Mouse (Mus musculus): ENCODE measurements around the gene Stx8. TPM values are rescaled to one million over a fixed set of nuclear protein-coding genes. Genes with fewer than 3 reads are reported as not detected.

Stx8 gene
- polyA plus RNA-seq, 1 experiment from 2014 or later = 68.5 TPM

DNA sequence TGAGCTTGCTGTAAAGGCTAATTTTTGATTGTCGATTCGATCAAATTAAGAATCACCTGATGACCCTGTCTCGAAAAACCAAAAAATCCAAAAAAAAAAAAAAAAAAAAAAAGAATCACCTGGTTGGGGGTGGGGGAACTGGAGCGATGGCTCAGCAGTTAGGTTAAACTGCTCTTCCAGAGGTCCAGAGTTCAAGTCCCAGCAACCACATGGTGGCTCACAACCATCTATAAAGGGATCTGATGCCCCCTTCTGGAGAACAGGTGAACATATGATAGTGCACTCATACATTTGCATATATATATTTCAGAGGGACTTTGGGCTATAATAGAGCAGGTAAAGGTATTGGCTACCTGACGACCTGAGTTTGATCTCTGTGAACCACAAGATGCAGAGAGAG lies 42.3 kb upstream of the Stx8 start:
- 97% methylated on average over 5 of the region's 5 CpGs for WGBS
- Histone ChIP-seq H3K27me3 (ENCODE audit: control insufficient read depth, insufficient read depth, low read length) (peaks cover 17% of the 10 kb centered on the region; the same call in 1 of the 2 replicates), H3K27ac (ENCODE audit: low read depth, low read length) (no peak overlapping the region), H3K4me3 (ENCODE audit: low read depth, low read length) (no peak overlapping the region), H3K4me2 (ENCODE audit: low read depth, low read length) (no peak overlapping the region), H3K9me3 (ENCODE audit: control insufficient read depth, low read length) (no peaks in the 10 kb centered on the region), H3K4me1 (ENCODE audit: control insufficient read depth, insufficient read depth, low read length) (no peaks in the 10 kb centered on the region), H3K36me3 (ENCODE audit: control insufficient read depth, insufficient read depth, low read length) (no peaks in the 10 kb centered on the region), H3K9ac (replicated peaks; ENCODE audit: low read depth, low read length) (no peak overlapping the region)
- ATAC-seq (ENCODE audit: low read depth) = no peak

DNA sequence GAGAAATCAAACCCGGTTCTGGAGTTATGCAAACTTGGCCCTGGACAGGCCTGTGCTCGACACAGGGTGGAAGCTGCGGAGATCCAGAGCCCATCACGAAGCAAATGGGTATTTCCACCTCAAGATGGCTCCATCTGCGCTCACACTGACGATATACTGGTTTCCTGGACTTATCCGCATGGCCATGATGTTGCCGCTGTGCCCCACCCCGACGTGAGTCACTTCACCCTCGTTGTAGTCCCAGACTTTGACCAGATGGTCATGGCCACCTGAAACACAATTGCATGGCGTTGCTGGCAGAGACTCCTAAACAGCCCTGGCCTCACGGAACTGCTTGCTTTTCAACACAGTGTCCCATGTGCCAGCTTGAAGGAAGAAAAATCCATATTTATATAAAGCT lies 41.0 kb upstream of the Stx8 start:
- ATAC-seq (ENCODE audit: low read depth) = no peak
- peaks cover 16% of the 10 kb centered on the region; the same call in 1 of the 2 replicates for H3K27me3 ChIP-seq (ENCODE audit: control insufficient read depth, insufficient read depth, low read length)
- no peak overlapping the region for H3K27ac ChIP-seq (ENCODE audit: low read depth, low read length)
- no peaks in the 10 kb centered on the region for H3K4me1 ChIP-seq (ENCODE audit: control insufficient read depth, insufficient read depth, low read length)
- no peak overlapping the region for H3K9ac ChIP-seq (replicated peaks; ENCODE audit: low read depth, low read length)
- H3K4me2 ChIP-seq (ENCODE audit: low read depth, low read length) = no peak overlapping the region
- H3K9me3 ChIP-seq (ENCODE audit: control insufficient read depth, low read length) = no peaks in the 10 kb centered on the region
- no peaks in the 10 kb centered on the region for H3K36me3 ChIP-seq (ENCODE audit: control insufficient read depth, insufficient read depth, low read length)
- H3K4me3 ChIP-seq (ENCODE audit: low read depth, low read length) = no peak overlapping the region
- WGBS = 88% methylated on average over 13 of the region's 13 CpGs

DNA sequence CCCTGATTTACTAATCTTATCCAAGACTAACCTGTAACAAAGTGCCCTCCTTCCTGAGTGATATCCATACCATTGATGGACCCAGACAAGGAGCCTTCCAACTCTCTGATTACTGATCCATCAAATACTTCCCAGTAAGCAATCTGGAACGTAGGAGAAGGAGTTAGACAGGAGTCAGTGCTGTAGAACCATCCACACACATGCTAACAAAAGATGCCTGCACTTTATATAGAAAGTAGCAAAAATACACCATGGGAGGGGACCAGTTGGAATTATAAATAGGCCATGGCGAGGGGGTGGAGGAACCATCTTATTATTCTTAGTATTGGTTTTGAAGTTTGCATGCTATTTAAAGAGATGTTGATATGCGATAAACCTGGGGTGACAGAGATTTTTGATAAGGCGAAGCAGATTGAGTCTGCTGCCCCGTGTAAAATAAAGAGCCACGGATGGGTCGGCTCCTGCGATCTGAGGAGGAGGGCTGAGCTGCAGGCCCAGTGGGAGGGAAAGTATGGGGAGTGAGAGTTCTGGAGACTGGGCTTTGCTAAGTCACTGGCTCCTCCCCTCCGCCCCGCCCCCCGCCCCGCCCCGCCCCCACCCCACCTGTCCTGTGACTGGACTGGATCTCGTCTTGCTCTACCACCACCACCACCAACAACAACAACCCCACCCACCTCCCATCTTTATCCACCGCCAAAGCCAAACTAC lies 39.5 kb upstream of the Stx8 start:
- peaks cover 7% of the 10 kb centered on the region; the same call in 1 of the 2 replicates for H3K27me3 ChIP-seq (ENCODE audit: control insufficient read depth, insufficient read depth, low read length)
- WGBS = 23% methylated on average over 10 of the region's 15 CpGs
- H3K9ac ChIP-seq (replicated peaks; ENCODE audit: low read depth, low read length) = no peak overlapping the region
- ATAC-seq (ENCODE audit: low read depth) = no peak
- H3K36me3 ChIP-seq (ENCODE audit: control insufficient read depth, insufficient read depth, low read length) = no peaks in the 10 kb centered on the region
- H3K4me3 ChIP-seq (ENCODE audit: low read depth, low read length) = no peak overlapping the region
- H3K4me2 ChIP-seq (ENCODE audit: low read depth, low read length) = no peak overlapping the region
- no peak overlapping the region for H3K27ac ChIP-seq (ENCODE audit: low read depth, low read length)
- no peaks in the 10 kb centered on the region for H3K4me1 ChIP-seq (ENCODE audit: control insufficient read depth, insufficient read depth, low read length)
- no peaks in the 10 kb centered on the region for H3K9me3 ChIP-seq (ENCODE audit: control insufficient read depth, low read length)

DNA sequence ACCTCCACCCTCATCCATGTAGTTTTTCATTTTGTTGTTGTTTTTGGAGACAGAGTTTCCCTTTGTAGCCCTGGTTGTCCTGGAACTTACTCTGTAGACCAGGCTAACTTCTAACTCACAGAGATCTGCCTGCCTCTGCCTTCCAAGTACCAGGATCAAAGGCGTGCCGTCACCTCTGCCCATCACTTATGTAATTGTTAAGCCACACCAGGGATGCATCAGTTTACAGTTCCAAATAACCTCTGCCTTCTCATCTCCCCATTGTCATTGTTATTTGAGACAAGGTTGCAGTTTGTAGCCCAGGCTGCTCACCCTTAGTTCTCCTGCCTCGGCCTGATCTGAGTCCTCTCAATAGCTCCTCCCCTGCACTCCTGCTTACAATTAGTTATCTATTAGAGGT lies 33.8 kb upstream of the Stx8 start:
- Histone ChIP-seq H3K36me3 (ENCODE audit: control insufficient read depth, insufficient read depth, low read length) (no peaks in the 10 kb centered on the region), H3K4me3 (ENCODE audit: low read depth, low read length) (no peak overlapping the region), H3K4me2 (ENCODE audit: low read depth, low read length) (no peak overlapping the region), H3K4me1 (ENCODE audit: control insufficient read depth, insufficient read depth, low read length) (no peaks in the 10 kb centered on the region), H3K27ac (ENCODE audit: low read depth, low read length) (no peak overlapping the region), H3K27me3 (ENCODE audit: control insufficient read depth, insufficient read depth, low read length) (no peaks in the 10 kb centered on the region), H3K9me3 (ENCODE audit: control insufficient read depth, low read length) (no peaks in the 10 kb centered on the region), H3K9ac (replicated peaks; ENCODE audit: low read depth, low read length) (no peak overlapping the region)
- ATAC-seq (ENCODE audit: low read depth) = no peak
- 91% methylated on average over 3 of the region's 3 CpGs for WGBS

DNA sequence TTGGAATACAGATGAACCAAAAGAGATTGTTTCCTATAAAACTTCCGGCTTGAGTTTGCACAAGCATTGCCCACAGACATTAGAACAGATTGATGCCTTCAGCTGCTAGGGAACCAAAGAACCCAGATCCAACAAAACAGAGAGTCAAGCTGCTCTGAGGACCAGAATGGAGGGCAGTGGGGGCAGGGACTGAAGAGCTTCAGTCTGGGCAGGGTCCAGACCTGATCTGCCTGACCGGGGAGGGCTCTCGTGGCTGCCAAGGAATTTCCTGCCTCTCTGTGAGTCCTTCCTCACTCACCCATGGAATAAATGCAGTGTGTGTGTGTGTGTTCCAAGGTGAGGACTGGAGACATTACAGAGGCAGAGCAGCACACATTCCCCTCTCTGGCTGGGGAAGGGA lies 17.8 kb upstream of the Stx8 start:
- no peak for ATAC-seq (ENCODE audit: low read depth)
- no peak overlapping the region for H3K4me3 ChIP-seq (ENCODE audit: low read depth, low read length)
- WGBS = 70% methylated on average over 3 of the region's 3 CpGs

DNA sequence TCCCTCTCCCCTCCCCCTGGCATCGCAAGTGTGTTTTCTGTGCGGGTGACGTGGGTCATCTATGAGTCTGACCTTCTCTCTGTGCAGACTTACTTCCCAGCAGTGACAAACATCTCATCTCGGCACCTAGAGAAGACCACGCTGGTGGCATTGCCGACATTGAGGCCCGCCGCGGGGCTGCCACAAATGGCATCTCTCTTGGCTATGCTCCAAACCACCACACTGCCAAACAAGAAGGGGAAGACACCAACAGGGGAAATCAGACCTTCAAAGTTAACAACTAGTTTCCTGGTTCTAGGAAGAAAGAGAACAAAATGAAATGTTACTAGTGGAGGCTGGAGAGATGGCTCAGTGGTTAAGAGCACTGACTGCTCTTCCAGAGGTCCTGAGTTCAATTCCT lies 16.5 kb upstream of the Stx8 start:
- 90% methylated on average over 9 of the region's 9 CpGs for WGBS
- ATAC-seq (ENCODE audit: low read depth) = no peak
- Histone ChIP-seq H3K27ac (ENCODE audit: low read depth, low read length) (no peak overlapping the region), H3K9ac (replicated peaks; ENCODE audit: low read depth, low read length) (no peak overlapping the region), H3K27me3 (ENCODE audit: control insufficient read depth, insufficient read depth, low read length) (no peaks in the 10 kb centered on the region), H3K9me3 (ENCODE audit: control insufficient read depth, low read length) (no peaks in the 10 kb centered on the region), H3K4me1 (ENCODE audit: control insufficient read depth, insufficient read depth, low read length) (no peaks in the 10 kb centered on the region), H3K4me2 (ENCODE audit: low read depth, low read length) (no peak overlapping the region), H3K4me3 (ENCODE audit: low read depth, low read length) (no peak overlapping the region), H3K36me3 (ENCODE audit: control insufficient read depth, insufficient read depth, low read length) (no peaks in the 10 kb centered on the region)

More for the DNA sequence above, 17.8 kb upstream of the Stx8 start:
- Histone ChIP-seq H3K9me3 (ENCODE audit: control insufficient read depth, low read length) (no peaks in the 10 kb centered on the region), H3K9ac (replicated peaks; ENCODE audit: low read depth, low read length) (no peak overlapping the region), H3K27me3 (ENCODE audit: control insufficient read depth, insufficient read depth, low read length) (no peaks in the 10 kb centered on the region), H3K4me1 (ENCODE audit: control insufficient read depth, insufficient read depth, low read length) (no peaks in the 10 kb centered on the region), H3K36me3 (ENCODE audit: control insufficient read depth, insufficient read depth, low read length) (no peaks in the 10 kb centered on the region), H3K4me2 (ENCODE audit: low read depth, low read length) (no peak overlapping the region), H3K27ac (ENCODE audit: low read depth, low read length) (no peak overlapping the region)

DNA sequence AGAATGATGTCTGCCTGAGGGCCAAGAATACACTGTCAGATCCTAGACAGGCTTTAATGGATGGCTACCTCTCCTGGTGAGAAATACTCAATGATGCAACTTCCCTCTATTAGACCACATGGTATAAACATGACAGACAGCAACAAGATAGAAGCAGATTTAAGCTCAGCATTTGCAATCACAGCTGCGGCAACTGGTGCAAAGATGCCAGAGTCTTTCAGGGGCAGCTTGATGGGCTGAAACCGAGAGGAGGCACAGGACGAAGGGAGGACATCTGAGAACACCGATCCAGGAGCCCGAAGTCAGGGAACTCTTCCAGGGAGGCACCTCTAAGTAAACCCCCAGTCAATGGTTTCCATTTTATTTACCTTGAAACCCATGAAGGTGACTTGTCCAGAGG lies 12.4 kb upstream of the Stx8 start:
- 92% methylated on average over 5 of the region's 5 CpGs for WGBS
- no peak overlapping the region for H3K4me2 ChIP-seq (ENCODE audit: low read depth, low read length)
- no peaks in the 10 kb centered on the region for H3K36me3 ChIP-seq (ENCODE audit: control insufficient read depth, insufficient read depth, low read length)
- H3K9ac ChIP-seq (replicated peaks; ENCODE audit: low read depth, low read length) = no peak overlapping the region
- no peaks in the 10 kb centered on the region for H3K4me1 ChIP-seq (ENCODE audit: control insufficient read depth, insufficient read depth, low read length)
- ATAC-seq (ENCODE audit: low read depth) = no peak
- no peak overlapping the region for H3K4me3 ChIP-seq (ENCODE audit: low read depth, low read length)
- no peaks in the 10 kb centered on the region for H3K27me3 ChIP-seq (ENCODE audit: control insufficient read depth, insufficient read depth, low read length)
- H3K27ac ChIP-seq (ENCODE audit: low read depth, low read length) = no peak overlapping the region
- H3K9me3 ChIP-seq (ENCODE audit: control insufficient read depth, low read length) = no peaks in the 10 kb centered on the region

DNA sequence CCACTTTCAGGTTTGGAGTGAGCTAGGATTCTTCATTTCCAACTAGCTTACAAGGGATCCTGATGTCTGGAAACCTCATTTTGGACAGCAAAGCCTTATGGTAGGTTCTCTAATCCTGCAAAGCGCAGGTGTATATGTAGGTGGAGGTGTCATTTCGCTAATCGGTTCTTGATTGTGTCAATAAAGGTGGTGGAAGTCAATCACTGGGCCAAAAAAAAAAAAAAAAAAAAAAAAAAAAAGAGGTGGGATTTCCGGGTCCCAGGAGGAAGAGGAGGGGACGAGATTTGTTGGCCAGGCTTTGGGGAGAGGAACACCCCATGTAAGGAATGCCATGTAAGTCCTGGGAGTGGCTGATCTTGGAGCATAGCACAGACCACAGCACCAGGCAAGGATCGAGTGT lies 11.6 kb upstream of the Stx8 start:
- H3K4me3 ChIP-seq (ENCODE audit: low read depth, low read length) = no peak overlapping the region
- no peak for ATAC-seq (ENCODE audit: low read depth)
- 81% methylated on average over 6 of the region's 6 CpGs for WGBS

DNA sequence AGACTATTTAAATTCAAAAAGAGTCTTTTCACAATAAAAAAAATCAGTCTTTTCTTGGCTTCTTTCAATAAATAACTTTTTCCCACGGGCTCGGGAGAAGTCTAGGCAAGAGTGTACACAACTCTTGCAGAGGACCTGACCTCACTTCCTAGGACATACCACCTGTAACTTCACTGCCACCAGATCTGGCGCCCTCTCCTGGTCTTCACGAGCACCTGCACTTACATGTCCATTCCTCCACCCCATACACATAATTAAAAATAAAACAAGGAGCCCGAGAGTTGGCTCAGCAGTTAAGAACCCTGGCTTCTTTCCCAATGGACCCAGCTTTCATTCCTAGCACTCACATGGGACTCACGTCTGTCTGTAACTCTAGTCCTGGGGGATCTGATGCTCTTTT lies 1.9 kb upstream of the Stx8 start:
- peaks cover 5% of the 10 kb centered on the region; the same call in 1 of the 2 replicates for H3K4me1 ChIP-seq (ENCODE audit: control insufficient read depth, insufficient read depth, low read length)
- WGBS = 76% methylated on average over 6 of the region's 6 CpGs

More for the DNA sequence above, 11.6 kb upstream of the Stx8 start:
- Histone ChIP-seq H3K27ac (ENCODE audit: low read depth, low read length) (no peak overlapping the region), H3K4me1 (ENCODE audit: control insufficient read depth, insufficient read depth, low read length) (no peaks in the 10 kb centered on the region), H3K27me3 (ENCODE audit: control insufficient read depth, insufficient read depth, low read length) (no peaks in the 10 kb centered on the region), H3K9ac (replicated peaks; ENCODE audit: low read depth, low read length) (no peak overlapping the region), H3K9me3 (ENCODE audit: control insufficient read depth, low read length) (no peaks in the 10 kb centered on the region), H3K4me2 (ENCODE audit: low read depth, low read length) (no peak overlapping the region), H3K36me3 (ENCODE audit: control insufficient read depth, insufficient read depth, low read length) (no peaks in the 10 kb centered on the region)

More for the DNA sequence above, 1.9 kb upstream of the Stx8 start:
- Histone ChIP-seq H3K4me3 (ENCODE audit: low read depth, low read length) (no peak overlapping the region), H3K27me3 (ENCODE audit: control insufficient read depth, insufficient read depth, low read length) (no peaks in the 10 kb centered on the region), H3K9ac (replicated peaks; ENCODE audit: low read depth, low read length) (no peak overlapping the region), H3K4me2 (ENCODE audit: low read depth, low read length) (no peak overlapping the region), H3K36me3 (ENCODE audit: control insufficient read depth, insufficient read depth, low read length) (no peaks in the 10 kb centered on the region), H3K9me3 (ENCODE audit: control insufficient read depth, low read length) (no peaks in the 10 kb centered on the region), H3K27ac (ENCODE audit: low read depth, low read length) (no peak overlapping the region)
- no peak for ATAC-seq (ENCODE audit: low read depth)
